Mouse (Mus musculus): ENCODE data around the gene Wdr25.

DNA sequence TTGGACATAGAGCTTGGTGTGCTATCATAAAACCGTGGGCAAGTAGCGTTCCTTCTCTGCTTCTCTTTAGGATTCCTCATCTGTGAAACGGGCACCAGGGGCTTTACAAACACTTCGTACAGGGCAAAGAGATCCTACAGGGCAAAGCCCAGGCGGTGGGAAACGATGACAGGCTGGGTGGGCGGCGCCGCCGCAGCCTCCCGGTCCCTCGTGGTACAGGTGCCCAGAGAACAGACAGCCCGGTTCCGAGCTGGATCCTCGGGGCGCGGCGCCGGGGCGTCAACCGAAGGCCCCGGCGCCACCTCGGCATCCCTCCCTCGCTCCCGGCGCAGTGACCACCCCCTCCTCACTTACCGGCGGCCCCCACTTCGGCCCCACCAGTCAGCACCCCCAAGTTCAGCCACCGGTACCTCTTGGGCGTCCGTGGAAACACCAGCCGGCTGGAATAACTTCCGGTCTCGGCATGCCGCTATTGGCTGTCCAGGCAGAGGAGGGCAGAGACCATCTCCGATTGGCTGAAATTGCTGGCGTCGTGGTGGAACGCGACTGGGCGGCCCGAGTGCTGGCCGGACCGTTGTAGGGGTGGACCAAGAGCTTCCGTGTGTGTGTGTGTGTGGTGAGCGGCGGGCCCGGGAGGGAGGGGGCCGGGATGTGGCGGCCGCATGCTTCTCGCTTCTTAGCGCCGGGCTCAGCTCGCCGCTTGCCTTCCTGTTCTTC is 442 bp downstream of the Wdr25 start, which contains the start of gene Wars:
- TF ChIP-seq CTCF (IDR thresholded peaks at IDR 0.05; ENCODE audit: low read depth, low read length) (no peak), POLR2A (IDR thresholded peaks at IDR 0.05; ENCODE audit: extremely low read depth, insufficient read depth, low read length) (0 out of 2 replicates have a peak, but pooled peaks have one; percentile 35)

Data from liver, adult 2 months (tissue).